In the genomic region with DNA sequence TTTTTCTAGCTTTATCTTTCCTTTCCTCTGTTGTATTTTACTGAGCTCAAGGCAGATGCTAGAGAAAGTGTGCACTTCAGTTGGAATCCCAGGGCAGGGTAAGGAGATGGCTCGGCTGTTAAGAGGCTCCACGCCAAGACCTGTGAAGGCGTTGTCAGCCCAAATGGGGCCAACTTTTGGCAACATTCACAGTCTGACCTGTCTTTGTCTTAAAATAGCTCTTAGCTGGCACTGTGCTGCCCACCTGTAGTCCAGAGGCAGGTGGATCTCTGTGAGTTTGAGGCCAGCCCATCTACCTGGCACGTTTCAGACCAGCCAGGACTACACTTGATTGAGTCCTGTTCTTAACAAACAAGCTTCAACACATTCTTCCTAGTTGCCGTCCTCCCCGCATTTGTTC, we compare ENCODE assay signal across 29 mouse cellular contexts. TPM values are rescaled to one million over a fixed set of nuclear protein-coding genes. Genes with fewer than 3 reads are reported as not detected.
DNase-seq lines count a peak whose midpoint lies in the region; ATAC-seq and TF ChIP-seq lines count a peak whose summit lies in the region.
"Had no signal": no experiment of that assay in that cellular context is flagged by ENCODE, and none has a peak within 500 bp of the region (broad histone marks: within the 10 kb centered on the region; RNA-seq: fewer than 3 reads in every experiment).

No protein-coding gene starts in this region.

- no peak for TF ChIP-seq CTCF in lung, postnatal 0 days (IDR thresholded peaks at IDR 0.05)

- DNase-seq in heart, adult 11 months, result peak; percentile 83
- no peak for DNase-seq in heart, postnatal 25 days (ENCODE audit: low spot score)
- DNase-seq in lung, postnatal 0 days (ENCODE audit: low spot score), result no peak
- no peak for DNase-seq in lung, postnatal 36 days
- peak; percentile 58 for DNase-seq in cerebellum, adult 9-10 months
- peak; percentile 48 to 57 for DNase-seq in cerebellum, postnatal 36 days
- no peak for DNase-seq in urinary bladder, postnatal 14 days (ENCODE audit: low spot score)
- DNase-seq in retina, embryonic 14.5 days (ENCODE audit: low spot score), result no peak
- DNase-seq: adrenal gland, postnatal 14 days; gastrocnemius, postnatal 25 days; heart, adult 18-20 months; kidney, adult 2 months; kidney, postnatal 4 days; layer of hippocampus, postnatal 36 days; left cerebral cortex, postnatal 4 days; liver, postnatal 0 days; midbrain, embryonic 14.5 days; spleen, adult 18-20 months; thymus, postnatal 14 days had no signal

- no peak for TF ChIP-seq EP300 in lung, postnatal 0 days (IDR thresholded peaks at IDR 0.05)

- intact Hi-C loops in heart, postnatal 25 days (cut with DNase I), result no loop called here

- peak; percentile 23 for ATAC-seq in lung, postnatal 0 days
- ATAC-seq: forebrain, embryonic 13.5 days; hindbrain, postnatal 0 days; intestine, embryonic 15.5 days; liver, embryonic 12.5 days; liver, postnatal 0 days; Patski had no signal

- no peaks in the 10 kb centered on the region for H3K36me3 ChIP-seq in lung, postnatal 0 days (ENCODE audit: insufficient read depth, low read length)
- H3K36me3 ChIP-seq: hindbrain, embryonic 12.5 days; intestine, embryonic 15.5 days; liver, embryonic 12.5 days had no signal

- H3K9me3 ChIP-seq in lung, postnatal 0 days (ENCODE audit: low read length), result no peaks in the 10 kb centered on the region
- H3K9me3 ChIP-seq: embryonic facial prominence, embryonic 10.5 days; embryonic facial prominence, embryonic 15.5 days; forebrain, embryonic 13.5 days; hindbrain, embryonic 12.5 days; intestine, embryonic 15.5 days; liver, embryonic 12.5 days had no signal

- H3K4me2 ChIP-seq in lung, postnatal 0 days (replicated peaks; ENCODE audit: low read depth, low read length), result no peak overlapping the region
- H3K4me2 ChIP-seq: embryonic facial prominence, embryonic 15.5 days; forebrain, embryonic 13.5 days; hindbrain, embryonic 12.5 days; intestine, embryonic 15.5 days; liver, embryonic 12.5 days had no signal

- peaks cover 8% of the 10 kb centered on the region; the same call in 1 of the 2 replicates for H3K4me1 ChIP-seq in lung, postnatal 0 days (ENCODE audit: insufficient read depth, low read depth, low read length)
- H3K4me1 ChIP-seq: forebrain, embryonic 13.5 days; hindbrain, embryonic 12.5 days had no signal

- H3K27me3 ChIP-seq in lung, postnatal 0 days (replicated peaks; ENCODE audit: insufficient read depth, low read length), result no peaks in the 10 kb centered on the region
- H3K27me3 ChIP-seq: embryonic facial prominence, embryonic 15.5 days; hindbrain, embryonic 12.5 days; intestine, embryonic 15.5 days; Patski had no signal

- WGBS in lung, postnatal 0 days, result 46% methylated on average over 6 of the region's 6 CpGs

- no peak overlapping the region for H3K4me3 ChIP-seq in lung, postnatal 0 days (ENCODE audit: low read depth, low read length)
- H3K4me3 ChIP-seq: embryonic facial prominence, embryonic 10.5 days; embryonic facial prominence, embryonic 15.5 days; forebrain, embryonic 13.5 days; hindbrain, embryonic 12.5 days; intestine, embryonic 15.5 days; liver, embryonic 12.5 days had no signal

- H3K9ac ChIP-seq in lung, postnatal 0 days (replicated peaks; ENCODE audit: low read depth), result no peak overlapping the region
- H3K9ac ChIP-seq: embryonic facial prominence, embryonic 15.5 days; forebrain, embryonic 13.5 days; hindbrain, embryonic 12.5 days; intestine, embryonic 15.5 days; liver, embryonic 12.5 days; liver, postnatal 0 days had no signal

- H3K27ac ChIP-seq in lung, postnatal 0 days (ENCODE audit: low read length), result no peak overlapping the region
- H3K27ac ChIP-seq: embryonic facial prominence, embryonic 10.5 days; embryonic facial prominence, embryonic 15.5 days; forebrain, embryonic 13.5 days; hindbrain, embryonic 12.5 days; hindbrain, postnatal 0 days; intestine, embryonic 15.5 days; liver, embryonic 12.5 days; macrophage had no signal

RNA-seq across cellular contexts. Expression of a gene that starts 7.9 kb away (rescaled TPM):
- 10 to 100 TPM; 56.4 to 56.8 TPM for total RNA-seq in heart, postnatal 25 days (2021)
- 15.1 and 18.4 TPM in 2 replicates for polyA plus RNA-seq in lung, postnatal 0 days (2015; fragmentation: Nextera tagmentation; extraction: Ambion mirVana)
- total RNA-seq: MEL had no signal

Comparison
In these comparisons a context has a peak if more than half of its experiments do, and no peak if none do; other contexts are left out.
1. DNase-seq: peak in heart, adult 11 months (single experiment), cerebellum, adult 9-10 months (single experiment) and cerebellum, postnatal 36 days (2 of 2); none in heart, postnatal 25 days (single experiment), lung, postnatal 0 days (single experiment), lung, postnatal 36 days (single experiment), urinary bladder, postnatal 14 days (single experiment) and retina, embryonic 14.5 days (single experiment).